Mouse (Mus musculus) heart, adult 8-10 months (tissue): ENCODE data around the gene Syn2. TPM values are rescaled to one million over a fixed set of nuclear protein-coding genes. Genes with fewer than 3 reads are reported as not detected.

ENCODE experiments used
- DNase-seq: peaks from one replicate; pipeline ENCODE4 v3.0.0; 2022; ENCODE audit warnings: low spot score
- total RNA-seq, 4 experiments: library from RNA; stranded (reverse); gene quantifications; 2 replicates each; pipeline ENCODE4 v1.2.4; 2022

Syn2 gene
- total RNA-seq, 4 experiments from 2014 or later, result 3.5 to 6.2 (median 4.6) TPM

- DNase-seq, result no peak
Observed at GRCm38 (mm10) chr6:115174845-115175244, 40.1 kb downstream of the Syn2 start.

GRCm38 (mm10) chr6:115178826-115179225 is 44.1 kb downstream of the Syn2 start:
- peak; percentile 14 for DNase-seq

GRCm38 (mm10) chr6:115181094-115181493 is 46.4 kb downstream of the Syn2 start:
- no peak for DNase-seq

- no peak for DNase-seq
Observed at GRCm38 (mm10) chr6:115191111-115191510, 56.4 kb downstream of the Syn2 start.

- no peak for DNase-seq
Observed at GRCm38 (mm10) chr6:115200753-115201152, 66.1 kb downstream of the Syn2 start.

GRCm38 (mm10) chr6:115203029-115203428 is 68.3 kb downstream of the Syn2 start:
- no peak for DNase-seq

GRCm38 (mm10) chr6:115210187-115210586 is 75.5 kb downstream of the Syn2 start:
- no peak for DNase-seq

- DNase-seq, result no peak
Observed at GRCm38 (mm10) chr6:115210820-115211219, 76.1 kb downstream of the Syn2 start.

- no peak for DNase-seq
Observed at GRCm38 (mm10) chr6:115212132-115212903, 77.6 kb downstream of the Syn2 start.

- no peak for DNase-seq
Observed at GRCm38 (mm10) chr6:115213129-115213528, 78.4 kb downstream of the Syn2 start.

- no peak for DNase-seq
Observed at GRCm38 (mm10) chr6:115221215-115221641, 86.5 kb downstream of the Syn2 start.

- no peak for DNase-seq
Observed at GRCm38 (mm10) chr6:115225519-115225918, 90.8 kb downstream of the Syn2 start.

GRCm38 (mm10) chr6:115227043-115227442 is 92.3 kb downstream of the Syn2 start, which contains the start of gene Gm17482:
Gm17482 (plus strand) TSS chr6:115227343.
- DNase-seq, result no peak

GRCm38 (mm10) chr6:115227529-115227928 is 92.8 kb downstream of the Syn2 start:
- DNase-seq, result peak; percentile 84

- DNase-seq, result peak; percentile 64
Observed at GRCm38 (mm10) chr6:115230557-115230956, 95.9 kb downstream of the Syn2 start.

GRCm38 (mm10) chr6:115231836-115232235 is 97.1 kb downstream of the Syn2 start:
- peak; percentile 60 for DNase-seq

GRCm38 (mm10) chr6:115232562-115232961 is 97.9 kb downstream of the Syn2 start:
- DNase-seq, result peak; percentile 84

- peak; percentile 86 for DNase-seq
Observed at GRCm38 (mm10) chr6:115238031-115239027, 103.6 kb downstream of the Syn2 start.

GRCm38 (mm10) chr6:115239335-115239734 is 104.6 kb downstream of the Syn2 start:
- DNase-seq, result no peak

GRCm38 (mm10) chr6:115240431-115240830 is 105.7 kb downstream of the Syn2 start:
- DNase-seq, result peak; percentile 48

- no peak for DNase-seq
Observed at GRCm38 (mm10) chr6:115241131-115241699, 106.5 kb downstream of the Syn2 start.

- no peak for DNase-seq
Observed at GRCm38 (mm10) chr6:115241939-115242338, 107.2 kb downstream of the Syn2 start.
